Mouse (Mus musculus) heart, postnatal 36 days (tissue): ENCODE results near the gene Gaa. TPM values are rescaled to one million over a fixed set of nuclear protein-coding genes. Genes with fewer than 3 reads are reported as not detected.
"Not testable (repeated sequence)": the region's sequence is repeated elsewhere in the genome, so short reads cannot be mapped to it uniquely, and the experiment has no call there.

Experiments
- DNase-seq, 2 experiments: peaks; one replicate each; pipeline ENCODE4 v3.0.0; 2021 to 2022
- intact Hi-C: fragments of 180-260 bp; cut with DNase I; formaldehyde crosslinking; loops from one replicate; pipeline ENCODE4 v1.15.1; 2025
- total RNA-seq, 2 experiments: library from RNA; stranded (reverse); gene quantifications; 2 replicates each; pipeline ENCODE4 v1.2.3; 2021

Gene Gaa
- total RNA-seq, 2 experiments from 2014 or later = 79.4 to 86.8 TPM

DNA sequence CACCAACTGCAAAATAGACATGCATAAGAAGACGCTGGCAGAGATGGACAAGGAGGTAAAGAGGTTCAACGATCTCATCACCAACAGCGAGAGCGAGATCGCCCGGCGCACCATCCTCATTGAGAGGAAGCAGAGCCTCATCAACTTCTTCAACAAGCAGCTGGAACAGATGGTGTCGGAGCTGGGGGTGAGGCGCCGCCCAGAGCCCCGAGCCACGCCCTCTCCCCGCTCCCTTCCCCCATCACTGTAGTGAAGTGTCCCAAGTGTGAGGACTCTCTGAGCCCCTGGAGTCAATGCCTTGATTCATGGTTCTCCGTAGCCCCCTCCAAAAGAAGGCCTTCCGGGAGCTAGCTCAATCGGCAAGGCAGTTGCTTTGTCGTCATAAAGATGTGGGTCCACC, 16.7 kb upstream of the Gaa start:
- no peak for DNase-seq
- intact Hi-C loops = no loop called here

DNA sequence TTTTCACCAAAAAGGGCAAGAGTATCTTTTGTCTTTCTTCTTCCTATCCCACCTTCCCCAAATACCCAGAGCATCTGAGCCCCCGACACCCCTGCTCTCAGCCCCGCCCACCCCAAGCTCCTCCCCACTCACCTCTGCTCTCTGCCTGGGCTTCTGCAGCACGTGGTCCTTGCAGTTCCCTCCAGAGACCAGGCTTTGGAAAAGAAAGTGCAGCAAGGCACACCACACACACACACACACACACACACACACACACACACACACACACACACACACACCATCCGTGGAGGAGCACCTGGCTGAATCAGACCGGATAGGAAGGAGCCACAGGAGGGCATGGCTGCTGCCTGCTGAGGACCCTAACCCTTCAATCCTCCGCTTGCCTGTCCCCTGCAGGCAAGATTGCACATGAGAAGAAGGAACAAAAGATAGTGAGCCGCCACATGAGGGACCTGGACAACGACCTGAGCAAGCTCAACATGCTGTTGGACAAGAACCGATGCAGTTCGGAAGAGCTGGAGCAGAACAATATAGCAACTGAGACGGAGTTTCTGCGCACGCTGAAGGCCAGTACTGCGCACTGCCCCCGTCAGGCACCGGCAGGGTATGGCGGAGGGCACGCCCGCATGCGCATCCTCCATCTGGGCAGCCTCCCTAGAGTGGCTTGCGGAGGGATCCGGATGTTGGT, 14.7 kb upstream of the Gaa start:
- DNase-seq = peak; percentile 22 to 28
- intact Hi-C loops = no loop called here

DNA sequence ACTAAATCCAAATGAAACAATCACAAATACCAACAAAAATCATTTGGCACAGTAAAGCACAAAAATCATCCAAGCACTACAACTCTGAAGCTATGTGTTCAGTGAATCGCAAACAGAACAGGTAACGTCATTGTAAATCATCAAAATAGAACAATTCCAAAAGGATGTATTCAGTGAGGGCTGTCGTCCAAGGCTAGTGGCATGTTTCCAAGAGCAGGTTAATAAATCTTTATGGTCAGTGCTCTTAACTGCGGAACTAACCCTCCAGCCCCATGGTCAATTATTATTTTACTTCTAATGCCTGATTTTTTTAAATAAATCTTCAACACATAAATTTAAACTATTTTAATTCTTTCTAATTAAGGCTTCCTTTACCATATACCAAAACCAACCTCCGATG, 11.1 kb upstream of the Gaa start:
- intact Hi-C loops, DNase-seq: not testable (repeated sequence)

- DNase-seq = no peak
- intact Hi-C loops = no loop called here
Measured at GRCm38 (mm10) chr11:119258216-119258571, 9.5 kb upstream of the Gaa start.

DNA sequence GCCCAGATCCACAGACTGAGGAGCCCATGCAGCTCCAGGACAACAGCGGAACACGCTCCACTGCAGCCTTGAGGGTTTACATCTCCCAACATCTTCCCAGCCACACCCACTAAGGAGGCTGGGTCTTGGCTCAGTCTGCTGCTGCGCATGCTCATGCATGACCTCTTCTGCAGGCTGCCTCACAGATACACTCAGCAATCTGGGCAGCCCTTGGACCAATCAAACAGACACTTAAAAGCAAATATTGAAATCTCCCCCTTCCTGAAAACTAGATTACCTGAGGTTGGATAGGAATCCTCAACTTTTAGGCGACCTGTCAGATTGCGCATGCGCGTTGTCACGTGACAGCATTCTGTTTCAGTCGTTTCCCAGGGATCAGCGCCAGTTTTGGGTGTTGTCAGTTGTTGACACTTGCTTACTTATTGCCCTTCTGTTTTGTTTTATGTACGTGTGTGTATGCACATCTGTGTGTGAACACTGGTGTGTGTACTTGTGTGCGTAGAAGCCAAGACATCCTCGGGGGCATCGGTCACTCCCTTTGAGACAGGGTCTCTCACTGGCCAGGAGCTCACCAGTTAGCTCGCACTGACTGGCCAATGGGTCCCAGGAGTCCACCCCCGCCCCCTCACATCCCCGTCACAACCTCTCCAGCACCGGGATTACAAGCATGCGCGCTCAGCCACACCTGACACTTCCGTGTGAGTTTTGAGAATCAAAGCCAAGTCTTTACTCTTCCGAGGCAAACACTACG, 8.9 kb upstream of the Gaa start:
- intact Hi-C loops = no loop called here
- DNase-seq = peak; percentile 72 to 78

DNA sequence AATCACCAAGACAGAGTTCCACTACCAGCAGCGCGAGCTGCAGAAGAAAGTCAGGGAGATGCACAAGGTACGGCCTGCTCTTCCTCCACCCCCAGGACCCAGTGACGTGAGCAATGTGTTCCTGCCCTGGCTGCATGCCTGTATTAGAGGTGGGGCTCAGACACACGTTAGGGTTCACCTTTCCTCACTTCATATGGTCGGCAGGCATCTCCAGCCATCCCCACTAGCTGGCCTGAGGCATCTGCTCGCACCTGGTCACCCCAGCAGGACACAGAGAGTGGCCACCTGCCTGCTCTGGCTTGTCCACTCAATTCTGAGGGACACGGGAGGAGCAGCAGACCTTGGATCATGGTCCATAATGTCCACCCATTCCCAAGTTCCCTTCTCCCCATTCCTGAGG, 7.7 kb upstream of the Gaa start:
- intact Hi-C loops = no loop called here
- no peak for DNase-seq

- no peak for DNase-seq
- intact Hi-C loops = no loop called here
Measured at GRCm38 (mm10) chr11:119264413-119264812, 3.3 kb upstream of the Gaa start.

GRCm38 (mm10) chr11:119265811-119266210, 1.9 kb upstream of the Gaa start:
- no peak for DNase-seq
- intact Hi-C loops = no loop called here

GRCm38 (mm10) chr11:119267241-119267674, 429 bp upstream of the Gaa start:
- peak; percentile 41 to 45 for DNase-seq
- intact Hi-C loops = no loop called here

DNA sequence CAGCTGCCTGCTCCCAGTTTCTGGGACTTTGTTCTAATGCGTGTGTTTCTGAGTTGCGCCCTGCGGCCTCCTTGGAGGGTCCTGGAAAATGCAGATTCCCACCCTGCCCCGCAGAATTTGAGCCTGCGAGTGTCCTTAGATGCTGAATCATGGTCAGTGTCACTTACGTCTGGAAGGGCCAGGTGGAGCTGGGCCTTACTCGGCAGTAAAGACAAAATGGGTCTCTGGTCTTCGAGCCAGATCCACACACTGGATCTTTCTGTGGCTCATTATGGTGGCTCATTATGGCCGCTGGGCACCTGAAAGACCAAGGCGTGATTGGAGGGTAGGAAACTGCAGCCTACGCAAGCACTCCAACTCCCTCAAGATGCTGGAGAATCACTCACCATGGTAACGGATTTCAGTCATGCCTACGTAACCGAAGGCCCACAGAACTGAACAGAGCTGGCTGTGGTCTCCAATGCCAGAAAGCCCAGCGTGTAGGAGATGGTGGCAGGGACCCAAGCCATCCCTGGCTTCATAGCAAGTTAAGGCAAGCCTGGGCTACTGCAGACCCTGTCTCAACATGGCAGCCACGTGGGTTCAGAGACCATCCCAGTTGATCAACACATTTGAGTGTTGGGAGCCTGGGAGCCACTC, 989 bp downstream of the Gaa start:
- no peak for DNase-seq
- intact Hi-C loops = loop anchor here (2.0 kb wide), 1 partner anchor 30 kb away; no protein-coding TSS in a partner anchor

- intact Hi-C loops, DNase-seq: not testable (repeated sequence)
Measured at GRCm38 (mm10) chr11:119272492-119272891, 4.8 kb downstream of the Gaa start.

DNA sequence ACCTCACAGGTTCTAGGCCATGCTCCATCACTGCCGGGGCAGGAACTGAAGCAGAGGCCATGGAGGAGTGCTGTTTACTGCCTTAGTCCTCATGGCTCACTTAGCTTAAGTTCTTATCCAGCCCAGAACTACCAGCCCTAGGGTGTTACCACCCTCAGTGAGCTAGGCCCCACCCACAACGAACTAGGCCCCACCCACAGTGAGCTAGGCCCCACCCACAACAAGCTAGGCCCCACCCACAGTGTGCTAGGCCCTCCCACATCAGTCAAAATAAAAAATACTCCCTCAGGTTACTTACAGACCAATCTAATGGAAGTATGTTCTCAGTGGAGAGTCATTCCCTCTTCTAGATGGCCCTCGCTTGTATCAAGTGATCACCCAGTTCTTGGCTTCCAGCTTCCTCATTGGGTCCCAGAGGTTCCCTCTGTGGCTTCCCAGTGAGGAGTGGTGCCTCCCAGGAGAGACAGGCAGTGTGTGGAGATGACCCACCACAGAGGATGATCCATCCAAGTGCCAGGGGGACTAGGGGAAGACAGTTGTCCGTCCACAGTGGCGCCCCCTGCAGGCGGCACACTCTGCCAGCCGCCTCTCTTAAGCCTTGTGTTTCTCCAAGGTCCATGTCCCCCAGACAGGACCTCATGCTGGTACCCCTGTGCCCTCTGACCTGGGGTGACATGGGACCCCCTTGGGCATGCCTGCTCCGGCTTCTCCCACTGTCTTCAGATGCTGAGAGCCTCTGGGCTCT, 5.7 kb downstream of the Gaa start:
- no peak for DNase-seq
- intact Hi-C loops = no loop called here

GRCm38 (mm10) chr11:119281030-119281429, 13.3 kb downstream of the Gaa start:
- intact Hi-C loops = no loop called here
- DNase-seq = no peak

GRCm38 (mm10) chr11:119285791-119286527, 18.3 kb downstream of the Gaa start:
- DNase-seq = no peak
- intact Hi-C loops = no loop called here

- intact Hi-C loops = no loop called here
- DNase-seq = no peak
Measured at GRCm38 (mm10) chr11:119287207-119287992, 19.7 kb downstream of the Gaa start.

DNA sequence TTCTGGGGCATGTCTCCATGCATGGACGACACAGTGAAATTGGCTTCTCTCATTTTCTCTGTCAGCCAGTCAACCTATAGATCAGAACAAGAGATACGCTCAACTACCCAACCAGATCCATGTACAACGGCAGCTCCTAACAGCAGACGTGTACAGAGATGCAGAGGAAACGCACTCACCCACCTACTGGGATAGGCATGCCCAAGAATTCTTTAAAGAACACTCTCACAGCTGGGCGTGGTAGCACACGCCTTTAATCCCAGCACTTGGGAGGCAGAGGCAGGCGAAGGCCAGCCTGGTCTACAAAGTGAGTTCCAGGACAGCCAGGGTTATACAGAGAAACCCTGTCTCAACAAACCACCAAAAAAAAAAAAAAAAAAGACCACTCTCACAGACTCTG, 25.2 kb downstream of the Gaa start:
- intact Hi-C loops = not testable (repeated sequence)

DNA sequence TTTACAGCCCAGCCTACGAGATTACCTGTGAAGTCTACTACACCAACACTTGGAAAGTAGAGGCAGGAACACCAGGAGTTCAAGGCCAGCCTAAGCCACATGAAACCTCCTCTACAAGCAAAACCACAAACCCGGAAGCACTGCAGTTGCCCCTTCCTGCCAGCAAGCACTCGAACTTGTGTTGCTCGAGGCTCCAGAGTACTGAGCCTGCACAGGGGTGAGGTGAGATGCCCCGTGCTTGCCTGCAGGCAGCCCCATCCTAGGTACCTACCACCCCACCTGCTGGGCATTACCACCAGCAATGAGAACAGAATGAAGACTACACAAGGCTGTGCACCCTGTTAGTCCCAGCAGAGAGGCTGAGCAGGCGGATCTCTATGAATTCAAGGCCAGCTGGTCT, 30.3 kb downstream of the Gaa start:
- intact Hi-C loops = loop anchor here (2.0 kb wide), 1 partner anchor 29 kb away; no protein-coding TSS in a partner anchor
- no peak for DNase-seq

More for the DNA sequence above, 25.2 kb downstream of the Gaa start:
- not testable (repeated sequence) for DNase-seq

GRCm38 (mm10) chr11:119298917-119299316, 31.2 kb downstream of the Gaa start:
- intact Hi-C loops = loop anchor here (2.0 kb wide), 1 partner anchor 30 kb away; no protein-coding TSS in a partner anchor
- DNase-seq = no peak
